Mouse (Mus musculus): Measurements from ENCODE around the gene Rptor.

Rptor gene

GRCm38 (mm10) chr11:119894634-119895033 lies 291.9 kb downstream of the Rptor start:
- in situ Hi-C loops (cut with MboI; ENCODE audit: low sequenced_read_pairs): no loop called here

GRCm38 (mm10) chr11:119897041-119897440 lies 294.3 kb downstream of the Rptor start:
- in situ Hi-C loops (cut with MboI; ENCODE audit: low sequenced_read_pairs): no loop called here

GRCm38 (mm10) chr11:119898976-119899375 lies 296.3 kb downstream of the Rptor start:
- in situ Hi-C loops (cut with MboI; ENCODE audit: low sequenced_read_pairs): no loop called here

DNA sequence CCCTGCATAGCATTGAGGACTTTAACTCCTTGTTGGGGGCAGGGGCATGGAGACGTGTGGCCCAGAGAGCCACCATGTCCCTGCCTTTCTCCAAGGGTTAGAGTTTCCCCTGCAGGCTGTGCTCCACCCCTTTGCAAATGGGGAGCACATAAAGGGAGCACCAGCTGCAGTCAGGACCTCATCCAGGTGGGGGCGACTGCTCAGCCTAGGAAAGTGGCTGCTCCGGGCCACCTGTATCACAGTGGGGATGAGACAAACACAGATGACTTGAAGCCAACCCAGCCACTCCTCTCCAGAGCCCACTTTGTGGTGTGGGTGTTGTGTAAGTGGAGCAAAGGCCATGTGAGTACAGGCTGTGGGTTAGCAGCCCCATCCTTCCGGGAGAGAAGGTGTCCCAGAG lies 298.5 kb downstream of the Rptor start:
- in situ Hi-C loops (cut with MboI; ENCODE audit: low sequenced_read_pairs): no loop called here

GRCm38 (mm10) chr11:119902891-119903290 lies 300.2 kb downstream of the Rptor start:
- in situ Hi-C loops (cut with MboI; ENCODE audit: low sequenced_read_pairs): no loop called here

DNA sequence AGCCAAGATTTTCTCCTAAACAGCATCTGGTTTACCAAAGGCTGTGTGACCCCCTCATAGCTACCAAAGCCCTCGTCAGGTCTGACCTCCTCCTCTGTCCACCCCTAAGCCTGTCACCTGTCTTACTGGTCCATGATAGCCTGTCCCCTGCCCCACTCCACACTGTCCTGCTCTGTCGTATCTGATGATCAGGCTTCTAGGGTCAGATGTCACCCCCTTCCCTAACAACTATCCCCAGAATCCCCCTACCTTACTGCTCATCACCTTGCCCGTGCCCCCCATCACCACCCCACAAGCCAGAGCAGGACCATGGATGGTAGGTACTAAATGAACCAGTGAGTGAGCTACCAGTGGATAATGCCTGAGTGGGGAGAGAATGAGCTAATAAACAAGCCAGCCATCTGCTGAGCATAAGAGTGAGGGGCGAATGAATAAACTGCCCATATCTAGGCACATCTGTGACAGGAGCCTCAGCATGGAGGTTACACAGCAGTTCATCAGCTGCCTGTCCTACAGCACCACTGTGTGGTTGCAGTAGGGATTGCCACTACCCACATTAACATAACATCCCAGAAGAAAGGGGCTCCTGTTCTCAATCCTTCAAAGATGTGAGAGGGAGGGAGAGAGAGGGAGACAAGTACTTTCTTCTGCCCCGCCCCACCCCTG lies 302.0 kb downstream of the Rptor start:
- in situ Hi-C loops (cut with MboI; ENCODE audit: low sequenced_read_pairs): loop anchor here (5.0 kb wide), 1 partner anchor 402 kb away; no protein-coding TSS in a partner anchor

DNA sequence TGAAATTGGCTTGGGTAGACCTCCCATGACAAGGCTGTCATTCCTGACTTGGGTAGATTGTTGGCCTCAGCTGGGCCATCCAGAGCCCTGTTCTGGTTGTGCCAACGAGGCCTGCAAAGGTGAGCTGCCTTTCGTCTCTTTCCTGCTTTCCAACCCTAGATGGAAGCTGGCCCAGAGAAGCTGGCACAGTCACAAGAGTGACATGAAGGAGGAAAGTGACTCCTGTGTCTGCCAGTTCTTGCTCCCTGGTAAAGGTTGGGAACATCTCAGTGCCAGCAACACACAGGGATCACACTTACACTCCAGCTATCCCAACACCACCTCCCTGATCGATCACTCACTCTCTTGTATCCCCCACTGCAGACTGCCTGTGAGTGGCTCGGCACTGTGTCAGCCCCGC lies 303.1 kb downstream of the Rptor start:
- in situ Hi-C loops (cut with MboI; ENCODE audit: low sequenced_read_pairs): loop anchor here (5.0 kb wide), 1 partner anchor 403 kb away; no protein-coding TSS in a partner anchor

DNA sequence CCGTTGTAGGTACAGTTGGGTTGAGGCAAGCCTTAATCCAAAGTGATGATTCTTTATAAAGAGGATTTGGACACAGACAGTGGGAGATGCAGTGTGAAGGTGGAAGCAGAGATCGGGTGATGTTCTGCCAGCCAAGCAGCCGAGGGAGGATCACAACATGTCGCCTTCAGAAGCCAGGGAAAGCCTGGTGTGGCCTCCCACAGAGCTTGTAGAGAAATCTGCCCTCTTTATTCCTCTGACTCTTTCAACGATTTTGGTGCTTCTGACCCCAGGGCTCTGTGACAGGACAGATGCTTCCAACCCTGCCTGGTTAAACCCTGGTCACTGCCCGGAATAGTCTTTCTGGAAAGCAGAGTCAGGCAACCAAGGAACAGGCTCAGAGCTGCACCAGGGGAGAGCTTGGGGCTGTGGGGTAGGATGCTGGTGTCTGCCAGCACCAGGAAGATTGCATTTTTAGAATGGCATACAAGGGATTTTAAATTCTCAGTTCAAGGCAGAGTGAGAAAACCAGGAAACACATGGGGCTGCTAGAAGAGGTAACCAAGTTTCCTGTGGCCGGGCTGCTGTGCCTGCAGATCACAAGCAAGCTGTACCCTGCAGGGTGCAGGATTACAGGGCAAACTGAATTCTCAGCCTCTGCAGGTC lies 304.4 kb downstream of the Rptor start:
- in situ Hi-C loops (cut with MboI; ENCODE audit: low sequenced_read_pairs): loop anchor here (5.0 kb wide), 1 partner anchor 405 kb away; no protein-coding TSS in a partner anchor

GRCm38 (mm10) chr11:119907711-119908110 lies 305.0 kb downstream of the Rptor start:
- in situ Hi-C loops (cut with MboI; ENCODE audit: low sequenced_read_pairs): loop anchor here (5.0 kb wide), 1 partner anchor 405 kb away; no protein-coding TSS in a partner anchor

- in situ Hi-C loops (cut with MboI; ENCODE audit: low sequenced_read_pairs): loop anchor here (5.0 kb wide), 1 partner anchor 407 kb away; no protein-coding TSS in a partner anchor
These were observed 306.7 kb downstream of the Rptor start for GRCm38 (mm10) chr11:119909436-119909835.

DNA sequence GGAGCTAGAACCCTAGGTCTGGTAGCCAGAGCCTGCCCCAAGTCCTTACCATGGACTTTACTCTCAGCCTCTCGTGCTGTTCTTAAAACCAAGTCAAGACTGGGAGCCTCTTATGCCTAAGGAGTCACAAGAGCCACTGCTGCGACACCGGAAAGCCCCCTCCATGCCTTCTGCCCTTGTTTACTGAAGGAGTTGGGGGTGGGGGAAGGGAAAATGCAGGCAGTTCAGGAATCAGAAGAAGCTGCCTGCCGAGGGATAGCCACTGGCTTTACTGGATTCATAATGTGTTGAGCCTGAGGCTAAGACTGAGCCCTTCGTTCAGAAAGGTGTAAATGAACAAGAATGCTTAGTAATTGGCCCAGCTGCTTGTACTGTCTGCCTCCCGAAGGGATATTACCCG lies 310.1 kb downstream of the Rptor start:
- in situ Hi-C loops (cut with MboI; ENCODE audit: low sequenced_read_pairs): no loop called here

DNA sequence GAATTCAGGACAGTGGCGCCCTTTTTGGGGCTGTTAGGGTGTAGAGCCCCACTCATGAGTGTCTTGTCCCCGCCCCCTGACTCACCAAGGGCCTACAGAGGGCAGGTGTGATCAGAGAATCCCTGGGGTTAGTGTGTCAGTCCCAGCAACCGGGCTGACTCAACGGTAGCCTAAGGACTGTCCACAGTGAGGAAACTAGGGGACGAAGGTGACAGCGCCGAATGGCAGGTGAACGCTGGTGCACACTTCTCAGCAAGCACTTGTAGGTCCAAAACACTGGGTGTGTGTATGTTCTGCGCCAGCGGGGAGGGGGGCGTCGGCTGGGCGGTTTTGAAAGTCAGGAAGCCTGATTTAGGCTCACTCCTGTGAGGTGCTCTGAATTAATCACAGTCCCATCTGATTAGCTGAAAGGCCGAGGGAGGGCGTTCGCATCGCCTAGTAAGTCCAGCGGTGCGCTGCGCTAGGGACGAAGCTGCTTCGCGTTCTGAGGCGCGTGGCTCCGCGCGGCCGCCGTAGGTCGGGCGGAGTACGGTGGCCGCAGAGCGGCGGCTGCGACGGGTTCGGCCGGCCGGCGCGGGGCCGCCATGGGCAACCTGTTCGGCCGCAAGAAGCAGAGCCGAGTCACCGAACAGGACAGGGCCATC lies 310.7 kb downstream of the Rptor start, which contains the start of gene Chmp6:
Chmp6 (plus strand) TSS at position 151 of the 644 bp plus-strand sequence.
- in situ Hi-C loops (cut with MboI; ENCODE audit: low sequenced_read_pairs): no loop called here

DNA sequence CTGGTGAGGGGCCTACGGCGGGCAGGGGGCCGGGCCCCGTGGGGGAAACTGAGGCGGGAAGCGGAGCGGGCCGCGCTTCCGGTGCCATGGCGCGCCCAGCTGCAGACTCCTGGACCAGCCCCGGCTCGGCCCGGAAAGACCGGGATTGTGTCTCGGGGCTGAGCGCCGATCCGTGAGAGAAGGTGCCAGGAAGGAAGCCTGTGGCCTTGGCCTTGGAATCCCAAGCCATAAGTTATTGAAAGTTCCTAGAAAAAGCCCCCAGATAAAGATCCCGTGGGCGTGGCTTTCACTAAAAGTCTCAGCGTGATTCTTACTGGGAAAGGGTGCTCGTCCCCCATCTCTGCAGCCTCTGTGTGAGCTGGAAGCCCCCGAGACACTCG lies 311.2 kb downstream of the Rptor start:
- in situ Hi-C loops (cut with MboI; ENCODE audit: low sequenced_read_pairs): no loop called here

GRCm38 (mm10) chr11:119914381-119914780 lies 311.7 kb downstream of the Rptor start:
- in situ Hi-C loops (cut with MboI; ENCODE audit: low sequenced_read_pairs): no loop called here

DNA sequence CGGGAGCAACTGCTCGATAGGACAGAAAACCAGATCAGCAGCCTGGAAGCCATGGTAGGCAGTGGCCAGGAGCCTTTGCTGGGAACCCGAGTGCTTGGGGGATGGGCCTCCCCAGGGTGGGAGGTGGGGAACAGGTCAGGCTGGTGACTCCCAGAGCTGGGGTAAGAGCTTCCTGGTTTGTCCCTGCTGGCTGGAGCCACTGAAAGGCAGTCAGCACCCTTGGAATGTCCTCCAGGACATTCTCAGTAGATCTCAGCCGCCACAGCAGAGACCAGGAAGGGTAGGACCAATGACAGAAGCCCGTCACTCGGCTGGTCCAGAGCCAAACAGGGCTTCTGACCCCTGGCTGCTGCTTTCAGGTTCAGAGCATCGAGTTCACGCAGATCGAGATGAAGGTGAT lies 313.0 kb downstream of the Rptor start:
- in situ Hi-C loops (cut with MboI; ENCODE audit: low sequenced_read_pairs): loop anchor here (5.0 kb wide), 1 partner anchor 72 kb away; no protein-coding TSS in a partner anchor

- in situ Hi-C loops (cut with MboI; ENCODE audit: low sequenced_read_pairs): loop anchor here (5.0 kb wide), 1 partner anchor 71 kb away; no protein-coding TSS in a partner anchor
These were observed 313.5 kb downstream of the Rptor start for GRCm38 (mm10) chr11:119916102-119916790.

DNA sequence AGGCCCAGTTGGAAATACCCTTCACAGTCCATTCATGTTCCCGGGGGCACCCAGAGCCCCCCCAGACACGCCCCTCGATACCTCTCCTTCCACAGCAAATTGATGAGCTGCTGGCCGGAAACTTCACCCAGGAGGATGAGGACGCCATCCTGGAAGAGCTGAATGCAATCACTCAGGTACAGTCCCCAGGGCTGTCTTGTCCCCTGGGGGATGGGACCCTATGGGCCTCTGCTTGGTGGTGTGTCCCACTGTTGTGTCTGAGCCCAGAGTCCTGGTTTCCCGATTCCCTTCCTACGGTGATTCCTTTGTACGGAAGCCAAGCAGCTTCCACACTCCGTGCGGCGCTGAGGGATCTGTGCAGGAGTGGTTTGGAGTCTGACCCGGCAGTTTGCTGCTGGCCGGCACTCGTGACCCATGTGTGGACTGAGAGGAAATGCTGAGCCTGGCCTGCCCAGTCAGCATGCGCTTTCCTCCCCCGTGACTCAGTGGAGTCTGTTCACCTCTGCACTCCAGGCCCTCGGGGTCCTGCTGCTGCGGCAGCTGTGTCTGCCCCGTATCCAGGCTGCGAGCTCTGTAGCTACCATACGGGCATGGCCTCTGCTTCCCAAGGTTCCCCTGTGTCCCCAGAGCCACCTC lies 314.2 kb downstream of the Rptor start:
- in situ Hi-C loops (cut with MboI; ENCODE audit: low sequenced_read_pairs): loop anchor here (5.0 kb wide), 1 partner anchor 70 kb away; no protein-coding TSS in a partner anchor

- in situ Hi-C loops (cut with MboI; ENCODE audit: low sequenced_read_pairs): loop anchor here (5.0 kb wide), 1 partner anchor 69 kb away; no protein-coding TSS in a partner anchor
These were observed 315.8 kb downstream of the Rptor start for GRCm38 (mm10) chr11:119918521-119918920.

DNA sequence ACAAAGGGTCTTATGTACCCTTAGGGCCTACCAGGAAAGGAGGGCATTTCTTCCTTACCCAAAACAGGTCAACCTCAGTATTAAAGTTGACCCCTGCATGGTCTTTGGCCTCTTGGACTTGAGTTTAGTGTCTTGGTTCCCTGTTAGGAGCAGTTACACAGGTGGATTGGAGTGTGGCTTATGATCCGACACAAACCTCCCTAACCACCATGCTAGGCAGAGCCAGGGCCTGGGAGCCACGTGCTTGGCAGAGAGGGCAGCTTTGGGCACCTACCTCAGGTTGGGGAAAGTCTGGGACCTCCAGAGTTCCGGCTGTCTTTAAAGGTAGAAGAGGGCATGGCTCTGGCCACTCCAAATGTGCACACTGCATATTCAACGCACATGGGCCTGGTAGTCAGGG lies 316.7 kb downstream of the Rptor start:
- in situ Hi-C loops (cut with MboI; ENCODE audit: low sequenced_read_pairs): loop anchor here (5.0 kb wide), 1 partner anchor 68 kb away; no protein-coding TSS in a partner anchor

DNA sequence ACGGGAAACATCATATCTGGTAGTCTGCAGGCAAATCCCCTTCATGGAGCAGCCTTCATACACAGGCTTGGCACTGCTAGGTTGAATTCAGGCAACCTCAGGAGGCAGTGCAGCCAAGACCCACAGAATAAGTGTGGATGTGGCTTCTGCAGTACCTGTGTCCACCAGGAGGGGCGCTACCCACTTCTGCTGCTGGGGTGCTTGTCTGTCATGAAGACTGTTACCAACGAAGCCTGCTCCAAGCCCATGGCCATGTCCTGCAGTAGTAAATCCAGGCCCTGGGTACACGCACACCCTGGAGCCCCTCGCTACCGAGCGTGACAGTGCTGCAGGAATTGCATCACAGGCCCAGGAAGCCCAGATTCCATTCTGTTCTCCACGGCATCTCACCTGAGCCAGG lies 317.2 kb downstream of the Rptor start:
- in situ Hi-C loops (cut with MboI; ENCODE audit: low sequenced_read_pairs): loop anchor here (5.0 kb wide), 1 partner anchor 67 kb away; no protein-coding TSS in a partner anchor

Data from CH12F3 (cell line).